Mouse (Mus musculus) myocyte (in vitro differentiated cells): ENCODE measurements at regions not wholly inside any gene's neighbourhood (a gene's known extent, or its start where the extent isn't known, plus 50 kb on each side); places are given as distances from the start of the nearest gene placed in this dataset.
A peak's percentile ranks its signal among the peaks of the same experiment; 100 is the strongest.

Source experiments
- H3K27me3 ChIP-seq: one replicate; pipeline ENCODE4 v1.6.1; 2011; ENCODE audit not compliant: control insufficient read depth, insufficient read depth, insufficient read length
- H3K36me3 ChIP-seq: one replicate; pipeline ENCODE4 v1.6.1; 2011; ENCODE audit not compliant: control insufficient read depth, insufficient read depth
- H3K4me2 ChIP-seq: one replicate; pipeline ENCODE4 v1.6.1; 2011; ENCODE audit warnings: low read depth, control low read depth
- H3K4me3 ChIP-seq: one replicate; pipeline ENCODE4 v1.5.1; 2011; ENCODE audit warnings: mild to moderate bottlenecking, control low read depth, moderate library complexity
- H3K79me2 ChIP-seq: one replicate; pipeline ENCODE4 v1.6.1; 2011; ENCODE audit not compliant: control insufficient read depth, insufficient read depth
- H3ac ChIP-seq: one replicate; pipeline ENCODE4 v1.6.1; 2011; ENCODE audit not compliant: control insufficient read depth, insufficient read length
- CEBPB ChIP-seq: IDR thresholded peaks from 2 replicates; pipeline ENCODE4 v1.6.1; 2011; ENCODE audit warnings: mild to moderate bottlenecking, moderate library complexity; ENCODE audit not compliant: poor library complexity, insufficient read depth, severe bottlenecking
- E2F4 ChIP-seq: IDR thresholded peaks from one replicate; pipeline ENCODE4 v1.6.1; 2011; ENCODE audit warnings: mild to moderate bottlenecking, control low read depth, moderate library complexity; ENCODE audit not compliant: insufficient read depth
- MYOD1 ChIP-seq, 3 experiments: IDR thresholded peaks; one replicate each; pipeline ENCODE4 v1.6.1; 2011; ENCODE audit warnings: control low read depth in 2 of 3, low read depth in 2 of 3, mild to moderate bottlenecking in 2 of 3, moderate library complexity in 1 of 3; ENCODE audit not compliant: insufficient read length in 2 of 3, control insufficient read depth in 1 of 3
- MYOG ChIP-seq, 3 experiments: IDR thresholded peaks; one replicate each; pipeline ENCODE4 v1.6.1; 2011; ENCODE audit warnings: control low read depth in 2 of 3, low read depth in 2 of 3, mild to moderate bottlenecking in 2 of 3; ENCODE audit not compliant: insufficient read length in 2 of 3, control insufficient read depth in 1 of 3, insufficient read depth in 1 of 3
- POLR2A ChIP-seq: IDR thresholded peaks from one replicate; pipeline ENCODE4 v1.6.1; 2011; ENCODE audit warnings: low read depth, mild to moderate bottlenecking, control low read depth, moderate library complexity; ENCODE audit not compliant: insufficient read length
- POLR2AphosphoS2 ChIP-seq: IDR thresholded peaks from one replicate; pipeline ENCODE4 v1.6.1; 2011; ENCODE audit warnings: low read depth, control low read depth; ENCODE audit not compliant: insufficient read length
- REST ChIP-seq: IDR thresholded peaks from one replicate; pipeline ENCODE4 v1.6.1; 2011; ENCODE audit warnings: mild to moderate bottlenecking, control low read depth, moderate library complexity; ENCODE audit not compliant: insufficient read depth, insufficient read length
- SRF ChIP-seq: IDR thresholded peaks from one replicate; pipeline ENCODE4 v1.6.1; 2011; ENCODE audit warnings: low read depth; ENCODE audit not compliant: control insufficient read depth, insufficient read length
- TCF12 ChIP-seq: IDR thresholded peaks from one replicate; pipeline ENCODE4 v1.6.1; 2011; ENCODE audit warnings: mild to moderate bottlenecking, control low read depth; ENCODE audit not compliant: poor library complexity, insufficient read depth, severe bottlenecking
- TCF3 ChIP-seq: IDR thresholded peaks from one replicate; pipeline ENCODE4 v1.6.1; 2011; ENCODE audit warnings: low read depth, control low read depth; ENCODE audit not compliant: insufficient read length
- USF1 ChIP-seq: IDR thresholded peaks from one replicate; pipeline ENCODE4 v1.6.1; 2011; ENCODE audit warnings: low read depth, mild to moderate bottlenecking, control low read depth, moderate library complexity

DNA sequence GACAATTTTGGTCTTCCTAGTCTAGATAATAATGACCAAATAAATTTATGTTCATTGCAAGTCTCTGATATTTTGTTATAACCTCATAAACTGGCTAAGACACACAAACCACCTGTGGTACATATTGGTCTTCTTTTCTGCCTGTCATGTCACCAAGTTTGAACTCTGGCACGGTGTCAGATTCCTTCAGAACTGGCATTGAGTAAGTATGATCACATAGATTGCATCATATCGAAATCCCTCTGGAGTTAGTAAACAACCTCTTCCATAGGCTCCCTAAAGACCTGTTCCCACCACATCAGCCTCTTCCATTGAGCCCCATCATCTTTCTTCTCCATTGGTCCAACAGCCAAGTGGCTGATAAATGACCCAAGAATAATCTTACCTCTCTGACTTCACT lies 102.1 kb upstream of the Bmper start:
- H3K4me2 ChIP-seq: no peak overlapping the region
- no peak overlapping the region for H3ac ChIP-seq
- H3K79me2 ChIP-seq: no peaks in the 10 kb centered on the region
- no peaks in the 10 kb centered on the region for H3K27me3 ChIP-seq
- TF ChIP-seq POLR2A: no peak
- TF ChIP-seq TCF12: no peak
- peak; percentile 56 for TF ChIP-seq CEBPB
- no peaks in the 10 kb centered on the region for H3K36me3 ChIP-seq
- H3K4me3 ChIP-seq: no peak overlapping the region

DNA sequence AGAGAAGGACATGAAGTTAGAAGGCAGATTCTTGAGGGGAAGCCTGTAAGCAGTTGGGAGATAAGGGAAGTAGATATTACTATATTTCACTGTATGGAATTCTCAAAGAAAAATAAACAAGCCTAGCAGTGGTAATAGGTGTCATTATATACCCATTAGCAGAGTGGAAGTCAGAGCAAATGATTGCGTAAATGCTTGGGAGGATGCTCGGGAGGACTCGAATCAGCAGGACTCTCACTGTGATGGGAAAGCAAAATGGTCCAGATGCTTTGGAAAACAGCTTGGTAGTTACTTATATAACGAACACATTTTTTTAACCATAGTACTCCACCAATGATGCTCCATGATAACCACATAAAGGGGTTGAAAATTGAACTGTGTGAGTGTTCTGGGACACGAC lies 100.4 kb upstream of the Bmper start:
- H3K79me2 ChIP-seq: no peaks in the 10 kb centered on the region
- H3ac ChIP-seq: no peak overlapping the region
- no peak overlapping the region for H3K4me3 ChIP-seq
- no peaks in the 10 kb centered on the region for H3K27me3 ChIP-seq
- H3K36me3 ChIP-seq: no peaks in the 10 kb centered on the region
- H3K4me2 ChIP-seq: no peak overlapping the region
- TF ChIP-seq E2F4 (no peak), CEBPB (peak; percentile 52; the same call in 1 of the 2 replicates), MYOG (IDR thresholded peaks at IDR 0.05; ENCODE audit: control insufficient read depth in 1 of 3, insufficient read depth in 1 of 3, insufficient read length in 2 of 3, low read depth in 2 of 3) (no peak), POLR2AphosphoS2 (no peak), TCF12 (no peak)

- Histone ChIP-seq H3K4me2 (no peak overlapping the region), H3K27me3 (no peaks in the 10 kb centered on the region), H3K4me3 (no peak overlapping the region), H3K36me3 (no peaks in the 10 kb centered on the region), H3K79me2 (no peaks in the 10 kb centered on the region), H3ac (no peak overlapping the region)
- TF ChIP-seq SRF: no peak
- no peak for TF ChIP-seq REST
- TF ChIP-seq CEBPB: no peak
- no peak for TF ChIP-seq TCF3
- TF ChIP-seq MYOG (IDR thresholded peaks at IDR 0.05; ENCODE audit: control insufficient read depth in 1 of 3, insufficient read depth in 1 of 3, insufficient read length in 2 of 3, low read depth in 2 of 3): no peak
- TF ChIP-seq POLR2A: no peak
These were observed 99.4 kb upstream of the Bmper start for GRCm38 (mm10) chr9:23123452-23123851.

DNA sequence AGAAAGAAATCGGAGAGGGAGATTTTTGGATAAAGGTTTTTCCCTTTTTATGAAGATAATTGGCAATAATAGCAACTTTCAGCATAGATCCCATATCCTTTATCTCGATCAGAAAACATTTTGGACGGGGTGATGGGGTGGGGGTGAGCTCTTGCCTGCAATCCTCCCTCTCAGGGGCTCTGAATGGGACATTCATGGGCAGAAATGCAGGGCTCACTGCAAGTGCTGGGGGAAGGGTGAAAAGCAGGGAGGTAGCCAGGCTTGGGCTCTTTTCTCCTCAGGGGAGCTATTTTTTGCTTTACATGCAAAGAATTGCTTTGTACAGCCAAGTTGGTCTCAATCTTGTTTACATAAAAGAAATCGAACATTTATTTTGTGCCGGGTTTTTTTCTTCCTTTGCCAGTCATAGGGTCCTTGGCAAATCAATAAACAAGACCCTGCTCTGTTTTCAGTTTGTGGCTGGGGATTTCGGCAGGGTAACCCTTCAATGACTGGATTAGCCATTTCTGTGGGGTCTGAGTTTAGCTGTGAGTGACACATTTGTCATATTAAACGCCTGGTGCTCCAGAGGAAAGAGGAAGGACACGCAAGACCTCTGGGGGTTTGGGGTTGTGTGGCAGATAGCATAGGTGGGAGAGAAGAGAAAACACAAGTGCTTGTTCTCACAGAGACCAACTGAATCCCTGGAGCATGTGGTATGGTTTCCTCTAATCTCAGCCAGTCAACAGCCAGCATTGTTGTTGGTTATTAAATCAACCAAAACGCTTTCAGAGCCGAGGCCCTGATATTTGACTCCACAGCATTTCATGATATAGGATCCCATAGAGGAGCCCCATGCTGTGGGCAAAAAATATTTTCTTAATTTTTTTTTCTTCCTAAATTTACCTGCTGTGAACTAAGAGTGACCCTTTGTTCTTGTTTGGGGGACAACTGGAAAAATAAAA lies 96.8 kb upstream of the Bmper start:
- H3K4me3 ChIP-seq: no peak overlapping the region
- H3K27me3 ChIP-seq: no peaks in the 10 kb centered on the region
- no peaks in the 10 kb centered on the region for H3K79me2 ChIP-seq
- no peaks in the 10 kb centered on the region for H3K36me3 ChIP-seq
- no peak overlapping the region for H3ac ChIP-seq
- H3K4me2 ChIP-seq: no peak overlapping the region
- TF ChIP-seq E2F4: no peak
- no peak for TF ChIP-seq MYOG (IDR thresholded peaks at IDR 0.05; ENCODE audit: control insufficient read depth in 1 of 3, insufficient read depth in 1 of 3, insufficient read length in 2 of 3, low read depth in 2 of 3)
- no peak for TF ChIP-seq POLR2AphosphoS2

DNA sequence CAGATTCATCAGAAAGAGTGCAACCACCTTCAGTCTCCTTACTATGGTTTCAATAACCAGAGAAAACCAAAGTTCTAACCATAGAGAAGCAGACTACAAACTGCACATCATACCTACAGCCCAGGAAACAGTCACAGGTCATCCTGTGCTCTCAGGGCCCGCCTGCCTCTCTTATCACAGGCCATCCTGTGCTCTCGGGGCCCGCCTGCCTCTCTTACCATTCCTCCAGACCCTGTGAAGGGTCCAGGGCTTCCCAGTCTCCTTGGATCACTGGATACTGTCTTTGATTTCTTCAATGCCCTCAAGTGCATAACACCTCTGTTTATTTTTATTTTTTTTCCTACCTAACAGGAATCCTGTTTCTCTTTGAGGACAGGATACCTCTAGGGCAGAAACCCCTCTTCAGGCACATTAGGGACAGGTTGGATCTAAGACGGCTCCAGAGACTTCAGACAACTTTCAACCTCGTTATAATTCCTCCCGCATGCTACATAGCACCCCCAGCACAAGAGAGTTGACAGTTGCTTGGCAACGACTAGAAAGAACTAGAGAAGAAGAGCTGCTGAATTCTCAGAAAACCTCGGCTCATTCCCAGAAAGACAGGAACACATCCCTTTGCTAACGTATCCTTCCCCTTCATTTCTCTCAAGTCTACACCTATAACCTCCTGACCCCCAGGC lies 95.4 kb upstream of the Bmper start:
- no peak for TF ChIP-seq MYOD1 (IDR thresholded peaks at IDR 0.05; ENCODE audit: control insufficient read depth in 1 of 3, insufficient read length in 2 of 3, low read depth in 2 of 3)
- TF ChIP-seq POLR2AphosphoS2: no peak
- Histone ChIP-seq H3K36me3 (no peaks in the 10 kb centered on the region), H3K79me2 (no peaks in the 10 kb centered on the region), H3ac (no peak overlapping the region), H3K4me3 (no peak overlapping the region), H3K4me2 (no peak overlapping the region), H3K27me3 (no peaks in the 10 kb centered on the region)

GRCm38 (mm10) chr9:23128018-23128369 lies 94.9 kb upstream of the Bmper start:
- Histone ChIP-seq H3ac (no peak overlapping the region), H3K4me3 (no peak overlapping the region)
- no peak for TF ChIP-seq POLR2AphosphoS2
- no peak for TF ChIP-seq REST
- TF ChIP-seq USF1: no peak
- no peak for TF ChIP-seq TCF3
- TF ChIP-seq POLR2A: no peak

More at GRCm38 (mm10) chr9:23128018-23128369, 94.9 kb upstream of the Bmper start:
- Histone ChIP-seq H3K27me3 (no peaks in the 10 kb centered on the region), H3K79me2 (no peaks in the 10 kb centered on the region), H3K4me2 (no peak overlapping the region), H3K36me3 (no peaks in the 10 kb centered on the region)
